Mouse (Mus musculus) heart, postnatal 0 days (tissue): ENCODE results near the gene Nodal. TPM values are rescaled to one million over a fixed set of nuclear protein-coding genes. Genes with fewer than 3 reads are reported as not detected.

ENCODE experiments used
- ATAC-seq: fragments of 200-750 bp; cut with Nextera tagmentation; 2 replicates; pipeline ENCODE4 v1.8.0; 2017; ENCODE audit warnings: low read depth, moderate number of reproducible peaks, moderate library complexity; ENCODE audit not compliant: insufficient read depth
- DNase-seq: peaks from one replicate; pipeline ENCODE4 v3.0.0-alpha.2; 2016; ENCODE audit warnings: low spot score
- H3K27ac ChIP-seq: fragments of 300-500 bp; sonication (generic); 2 replicates; pipeline ENCODE4 v1.5.1; 2014; ENCODE audit warnings: low read depth, mild to moderate bottlenecking
- H3K27me3 ChIP-seq: fragments of 300-500 bp; sonication (generic); 2 replicates; pipeline ENCODE4 v1.6.1; 2014; ENCODE audit warnings: low read length, mixed read lengths; ENCODE audit not compliant: control insufficient read depth, insufficient read depth
- H3K36me3 ChIP-seq: fragments of 300-500 bp; sonication (generic); replicated peaks from 2 replicates; pipeline ENCODE4 v1.6.1; 2014; ENCODE audit warnings: low read length, mixed read lengths; ENCODE audit not compliant: control insufficient read depth, insufficient read depth
- H3K4me1 ChIP-seq: fragments of 300-500 bp; sonication (generic); 2 replicates; pipeline ENCODE4 v1.6.1; 2014; ENCODE audit warnings: antibody characterized with exemption; ENCODE audit not compliant: control insufficient read depth, insufficient read depth
- H3K4me2 ChIP-seq: fragments of 300-500 bp; sonication (generic); 2 replicates; pipeline ENCODE4 v1.6.1; 2014; ENCODE audit warnings: low read depth, mild to moderate bottlenecking, low read length, moderate library complexity
- H3K4me3 ChIP-seq: fragments of 300-500 bp; sonication (generic); 2 replicates; pipeline ENCODE4 v1.5.1; 2014; ENCODE audit warnings: low read depth, low read length
- H3K9ac ChIP-seq: fragments of 300-500 bp; sonication (generic); replicated peaks from 2 replicates; pipeline ENCODE4 v1.6.1; 2014; ENCODE audit warnings: low read depth, low read length, mixed read lengths
- H3K9me3 ChIP-seq: fragments of 300-500 bp; sonication (generic); replicated peaks from 2 replicates; pipeline ENCODE4 v1.6.1; 2016; ENCODE audit warnings: low read length; ENCODE audit not compliant: control insufficient read depth
- CTCF ChIP-seq: IDR thresholded peaks from 2 replicates; pipeline ENCODE4 v1.5.1; 2016; ENCODE audit warnings: antibody characterized with exemption, control low read depth, low read depth
- EP300 ChIP-seq: IDR thresholded peaks from 2 replicates; pipeline ENCODE4 v1.6.1; 2016; ENCODE audit warnings: antibody characterized with exemption, low read depth
- WGBS: fragments of 180-500 bp; shearing (Covaris S2); extraction: QIAGEN DNeasy Blood & Tissue Kit; methylation state at CpG from one replicate; pipeline ENCODE4 v1.1.7; 2014; 5-methylcytosine and 5-hydroxymethylcytosine counted together
- polyA plus RNA-seq: library from polyadenylated mRNA; unstranded; fragments of >200 nt; fragmentation: Nextera tagmentation; extraction: Ambion mirVana; gene quantifications from 2 replicates; pipeline ENCODE4 v1.2.1, GENCODE M21; 2015
- total RNA-seq: library from RNA; depleted of rRNA; stranded (reverse); fragments of >200 nt; gene quantifications from 2 replicates; pipeline ENCODE4 v1.2.3, GENCODE M21; 2014; ENCODE audit warnings: low replicate concordance

Nodal gene
- total and polyA plus RNA-seq, 2 experiments from 2014 or later = 0.45 TPM; not detected in 1

DNA sequence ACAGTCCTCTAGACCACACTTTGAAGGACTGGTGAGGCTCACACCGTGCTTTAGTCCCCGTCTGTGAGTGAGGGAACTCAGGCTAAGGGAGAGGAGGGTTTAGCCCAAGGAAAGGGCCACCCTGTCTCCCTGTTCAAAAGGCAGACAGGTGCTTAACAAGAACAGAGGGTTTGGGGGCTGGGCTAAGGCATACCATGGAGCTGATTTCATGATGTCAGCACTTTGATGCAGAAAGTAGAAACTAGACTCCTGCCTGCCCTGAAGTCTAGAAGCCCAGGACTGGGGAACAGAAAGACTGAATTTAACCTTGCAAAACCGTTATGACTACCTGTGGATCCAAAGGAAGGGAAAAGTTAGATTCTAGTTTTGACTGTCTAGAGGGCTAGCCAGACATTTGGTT is 39.4 kb downstream of the Nodal start:
- H3K4me3 ChIP-seq = no peak overlapping the region
- 67% methylated on average over 3 of the region's 3 CpGs for WGBS
- no peak overlapping the region for H3K4me2 ChIP-seq
- DNase-seq = no peak
- no peaks in the 10 kb centered on the region for H3K9me3 ChIP-seq
- H3K27ac ChIP-seq = no peak overlapping the region
- no peaks in the 10 kb centered on the region for H3K36me3 ChIP-seq
- H3K9ac ChIP-seq = no peak overlapping the region
- no peak for TF ChIP-seq CTCF
- no peak for TF ChIP-seq EP300
- ATAC-seq = no peak
- H3K27me3 ChIP-seq = no peaks in the 10 kb centered on the region
- no peaks in the 10 kb centered on the region for H3K4me1 ChIP-seq

DNA sequence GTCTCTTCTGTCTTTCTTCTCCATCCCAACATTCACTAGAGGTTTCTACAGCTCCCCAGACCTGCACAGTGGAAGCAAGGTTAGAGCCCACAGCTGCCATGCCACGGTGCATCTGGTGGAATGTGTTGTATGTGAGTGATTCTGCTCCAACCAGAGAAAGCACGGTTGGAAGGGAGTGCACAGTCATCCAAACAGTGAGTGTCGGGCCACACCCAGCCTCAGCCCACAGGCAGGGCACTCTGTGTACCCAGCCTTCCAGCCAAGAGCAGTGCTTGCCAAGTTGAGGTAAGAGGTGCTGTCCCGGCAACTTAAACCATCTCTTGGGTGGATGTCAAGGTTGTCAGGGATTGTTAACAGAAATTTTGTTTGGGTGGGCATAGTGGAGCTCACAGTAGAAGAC is 47.2 kb downstream of the Nodal start:
- Histone ChIP-seq H3K9ac (no peak overlapping the region), H3K4me1 (no peaks in the 10 kb centered on the region), H3K27ac (no peak overlapping the region), H3K4me2 (no peak overlapping the region), H3K36me3 (no peaks in the 10 kb centered on the region), H3K27me3 (no peaks in the 10 kb centered on the region), H3K4me3 (no peak overlapping the region), H3K9me3 (no peaks in the 10 kb centered on the region)
- no peak for TF ChIP-seq EP300
- TF ChIP-seq CTCF = no peak
- 62% methylated on average over 4 of the region's 4 CpGs for WGBS
- no peak for DNase-seq
- no peak for ATAC-seq

DNA sequence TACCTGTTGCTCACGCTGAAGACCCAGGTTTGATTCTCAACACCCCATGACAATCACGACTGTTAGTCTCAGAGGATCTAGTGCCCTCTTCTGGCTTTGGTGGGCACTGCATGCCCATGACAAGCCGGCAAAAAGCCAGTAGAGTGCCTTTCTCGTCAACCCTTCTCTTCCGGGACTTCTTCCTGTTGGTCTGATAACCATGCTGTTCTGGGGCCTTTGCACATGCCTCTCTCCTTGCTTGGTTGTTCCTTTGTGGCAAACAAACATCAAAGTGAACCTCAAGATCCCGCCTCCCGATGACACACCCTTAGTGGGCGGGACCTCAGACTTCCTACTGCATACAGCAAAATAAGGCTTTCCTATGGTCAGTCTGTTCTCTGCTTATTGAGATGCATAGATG is 48.5 kb downstream of the Nodal start:
- WGBS = 59% methylated on average over 8 of the region's 8 CpGs
- no peak for ATAC-seq
- Histone ChIP-seq H3K4me2 (no peak overlapping the region), H3K9me3 (no peaks in the 10 kb centered on the region), H3K27ac (no peak overlapping the region), H3K4me1 (no peaks in the 10 kb centered on the region), H3K27me3 (no peaks in the 10 kb centered on the region), H3K4me3 (no peak overlapping the region), H3K36me3 (no peaks in the 10 kb centered on the region), H3K9ac (no peak overlapping the region)
- DNase-seq = no peak
- TF ChIP-seq EP300 (no peak), CTCF (no peak)

DNA sequence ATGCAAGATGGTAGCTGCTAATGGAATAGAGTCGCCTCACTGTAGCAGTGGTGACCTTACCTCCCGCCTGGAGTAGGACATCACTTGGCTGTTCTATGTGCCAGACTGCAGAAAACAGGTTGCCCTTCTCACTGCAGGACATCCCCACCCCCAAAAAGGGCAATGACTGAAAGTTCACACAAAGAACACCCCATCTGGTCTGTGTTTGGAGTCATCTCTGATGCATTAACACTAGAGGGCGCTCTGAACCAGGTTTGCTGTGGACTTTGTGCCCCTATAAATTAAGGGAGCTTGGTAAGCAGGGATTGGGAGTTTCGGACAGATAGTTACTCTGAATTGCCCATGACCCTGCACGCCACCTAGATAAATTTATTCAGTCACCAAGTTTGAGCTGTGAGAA is 49.1 kb downstream of the Nodal start:
- Histone ChIP-seq H3K4me1 (no peaks in the 10 kb centered on the region), H3K4me2 (no peak overlapping the region), H3K27me3 (no peaks in the 10 kb centered on the region), H3K9me3 (no peaks in the 10 kb centered on the region), H3K27ac (no peak overlapping the region), H3K4me3 (no peak overlapping the region), H3K36me3 (no peaks in the 10 kb centered on the region), H3K9ac (no peak overlapping the region)
- DNase-seq (peak; percentile 77), ATAC-seq (peak; percentile 55)
- TF ChIP-seq CTCF (peak; percentile 85), EP300 (no peak)
- WGBS = 21% methylated on average over 5 of the region's 5 CpGs

DNA sequence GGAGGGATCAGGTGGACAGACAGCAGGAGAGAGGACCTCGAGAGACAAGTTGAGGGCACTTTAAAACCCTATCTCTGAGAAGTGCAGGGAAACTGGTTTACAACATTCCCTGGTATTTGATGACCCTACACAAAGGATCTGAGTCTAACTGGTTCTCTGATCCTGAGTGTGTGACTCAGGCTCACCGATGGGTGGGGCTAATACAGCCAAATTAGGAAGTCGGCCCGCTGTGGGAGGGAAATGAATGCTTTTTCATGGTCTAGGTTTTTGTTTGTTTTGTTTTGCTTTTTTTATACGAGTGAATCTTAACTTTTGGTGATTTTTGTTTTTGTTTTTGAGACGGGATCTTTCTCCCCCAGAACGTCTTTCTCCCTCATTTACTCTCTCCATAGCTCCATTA is 51.1 kb downstream of the Nodal start:
- Histone ChIP-seq H3K27me3 (no peaks in the 10 kb centered on the region), H3K9ac (no peak overlapping the region), H3K4me1 (no peaks in the 10 kb centered on the region), H3K36me3 (no peaks in the 10 kb centered on the region), H3K9me3 (no peaks in the 10 kb centered on the region), H3K4me3 (no peak overlapping the region), H3K27ac (no peak overlapping the region), H3K4me2 (no peak overlapping the region)
- ATAC-seq (no peak), DNase-seq (no peak)
- WGBS = 55% methylated on average over 7 of the region's 7 CpGs
- TF ChIP-seq CTCF = no peak
- no peak for TF ChIP-seq EP300

DNA sequence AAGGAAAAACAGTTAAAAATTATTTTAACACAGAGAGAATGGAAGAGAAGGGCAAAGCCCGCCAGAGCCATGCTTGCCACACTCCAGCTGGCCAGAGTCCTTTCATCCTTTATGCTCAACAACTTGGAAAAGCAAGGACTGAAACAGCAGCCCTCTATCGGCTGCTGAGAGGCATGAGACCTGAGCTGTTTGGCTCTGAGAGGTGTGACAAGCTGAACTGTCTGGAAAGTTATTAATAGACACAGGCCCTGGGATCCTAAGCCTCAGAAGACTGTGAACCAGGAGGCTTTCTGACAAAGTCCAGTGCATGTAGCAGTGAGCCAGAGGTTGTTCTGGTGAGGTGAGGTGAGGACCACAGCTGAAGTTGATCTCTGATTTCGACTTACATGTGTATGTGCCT is 55.9 kb downstream of the Nodal start:
- H3K27me3 ChIP-seq = no peaks in the 10 kb centered on the region
- H3K4me3 ChIP-seq = no peak overlapping the region
- no peaks in the 10 kb centered on the region for H3K9me3 ChIP-seq
- no peak overlapping the region for H3K9ac ChIP-seq
- H3K27ac ChIP-seq = peak overlapping the region; percentile 79
- H3K36me3 ChIP-seq = no peaks in the 10 kb centered on the region
- TF ChIP-seq CTCF (peak; percentile 50), EP300 (no peak)
- DNase-seq (peak; percentile 87), ATAC-seq (peak; percentile 71)
- H3K4me2 ChIP-seq = no peak overlapping the region
- 38% methylated on average over 3 of the region's 3 CpGs for WGBS
- peaks cover 8% of the 10 kb centered on the region; the same call in 1 of the 2 replicates for H3K4me1 ChIP-seq
